Mouse (Mus musculus) embryonic facial prominence, embryonic 10.5 days (tissue): ENCODE data around the gene Scube1. TPM values are rescaled to one million over a fixed set of nuclear protein-coding genes. Genes with fewer than 3 reads are reported as not detected.

Experiments
- DNase-seq: peaks from one replicate; pipeline ENCODE4 v3.0.0-alpha.2; 2017; ENCODE audit warnings: low spot score
- H3K27ac ChIP-seq: fragments of 300-500 bp; sonication (generic); replicated peaks from 2 replicates; pipeline ENCODE4 v1.5.1; 2016; ENCODE audit warnings: mild to moderate bottlenecking
- H3K27me3 ChIP-seq: fragments of 300-500 bp; sonication (generic); replicated peaks from 2 replicates; pipeline ENCODE4 v1.6.1; 2016; ENCODE audit warnings: low read depth, mild to moderate bottlenecking; ENCODE audit not compliant: poor library complexity, severe bottlenecking
- H3K36me3 ChIP-seq: fragments of 300-500 bp; sonication (generic); replicated peaks from 2 replicates; pipeline ENCODE4 v1.6.1; 2016; ENCODE audit warnings: mild to moderate bottlenecking, moderate library complexity
- H3K4me1 ChIP-seq: fragments of 300-500 bp; sonication (generic); 2 replicates; pipeline ENCODE4 v1.6.1; 2016
- H3K4me3 ChIP-seq: fragments of 300-500 bp; sonication (generic); 2 replicates; pipeline ENCODE4 v1.5.1; 2016; ENCODE audit warnings: mild to moderate bottlenecking, moderate library complexity
- H3K9me3 ChIP-seq: fragments of 300-500 bp; sonication (generic); 2 replicates; pipeline ENCODE4 v1.6.1; 2016; ENCODE audit warnings: mild to moderate bottlenecking
- WGBS: fragments of 180-500 bp; shearing (Covaris S2); methylation state at CpG from one replicate; pipeline ENCODE4 v1.1.7; 2016; 5-methylcytosine and 5-hydroxymethylcytosine counted together
- polyA plus RNA-seq: library from polyadenylated mRNA; unstranded; fragments of >200 nt; fragmentation: Nextera tagmentation; extraction: Ambion mirVana; gene quantifications from 2 replicates; pipeline ENCODE4 v1.2.1, GENCODE M21; 2016

Gene Scube1
- polyA plus RNA-seq, 1 experiment from 2014 or later: 52.4 TPM

GRCm38 (mm10) chr15:83568544-83568943 lies 156.3 kb downstream of the Scube1 start:
- Histone ChIP-seq H3K27me3 (peaks cover 15% of the 10 kb centered on the region; the same call in 1 of the 2 replicates), H3K36me3 (peaks cover under 1% of the 10 kb centered on the region; the same call in 1 of the 2 replicates)
- WGBS: 94% methylated on average over 5 of the region's 5 CpGs

GRCm38 (mm10) chr15:83567728-83568127 lies 157.1 kb downstream of the Scube1 start:
- Histone ChIP-seq H3K9me3 (no peaks in the 10 kb centered on the region), H3K36me3 (no peaks in the 10 kb centered on the region), H3K27me3 (peaks cover 23% of the 10 kb centered on the region), H3K4me3 (no peak overlapping the region), H3K4me1 (peaks cover 19% of the 10 kb centered on the region), H3K27ac (no peak overlapping the region)
- no peak for DNase-seq
- WGBS: 90% methylated on average over 3 of the region's 3 CpGs

More at GRCm38 (mm10) chr15:83568544-83568943, 156.3 kb downstream of the Scube1 start:
- no peak for DNase-seq
- Histone ChIP-seq H3K4me1 (peaks cover 11% of the 10 kb centered on the region), H3K4me3 (no peak overlapping the region), H3K27ac (no peak overlapping the region), H3K9me3 (no peaks in the 10 kb centered on the region)

- Histone ChIP-seq H3K9me3 (no peaks in the 10 kb centered on the region), H3K27ac (no peak overlapping the region), H3K27me3 (peaks cover 33% of the 10 kb centered on the region), H3K4me1 (peaks cover 22% of the 10 kb centered on the region), H3K36me3 (no peaks in the 10 kb centered on the region), H3K4me3 (no peak overlapping the region)
- WGBS: 74% methylated on average over 5 of the region's 5 CpGs
- DNase-seq: no peak
These were observed 158.8 kb downstream of the Scube1 start for GRCm38 (mm10) chr15:83566006-83566405.

- peaks cover 33% of the 10 kb centered on the region for H3K27me3 ChIP-seq
- 89% methylated on average over 3 of the region's 3 CpGs for WGBS
- H3K4me3 ChIP-seq: no peak overlapping the region
- H3K36me3 ChIP-seq: no peaks in the 10 kb centered on the region
- no peaks in the 10 kb centered on the region for H3K9me3 ChIP-seq
- DNase-seq: no peak
- no peak overlapping the region for H3K27ac ChIP-seq
- peaks cover 22% of the 10 kb centered on the region for H3K4me1 ChIP-seq
These were observed 159.4 kb downstream of the Scube1 start for GRCm38 (mm10) chr15:83565434-83565833.

GRCm38 (mm10) chr15:83563857-83564651 lies 160.8 kb downstream of the Scube1 start:
- H3K27ac ChIP-seq: peak overlapping the region; percentile 78
- no peaks in the 10 kb centered on the region for H3K9me3 ChIP-seq
- H3K4me3 ChIP-seq: peak overlapping the region; percentile 62
- H3K27me3 ChIP-seq: peaks cover 33% of the 10 kb centered on the region
- WGBS: 3% methylated on average over 27 of the region's 27 CpGs
- H3K36me3 ChIP-seq: no peaks in the 10 kb centered on the region
- peak; percentile 64 for DNase-seq
- peaks cover 22% of the 10 kb centered on the region for H3K4me1 ChIP-seq

- Histone ChIP-seq H3K9me3 (no peaks in the 10 kb centered on the region), H3K4me1 (peaks cover 22% of the 10 kb centered on the region), H3K27ac (peak within 1 kb of the TSS; percentile 78), H3K27me3 (peaks cover 33% of the 10 kb centered on the region), H3K36me3 (no peaks in the 10 kb centered on the region), H3K4me3 (peak within 1 kb of the TSS; percentile 62)
- WGBS: 1% methylated on average over 28 of the region's 28 CpGs
- no peak for DNase-seq
These were observed 161.4 kb downstream of the Scube1 start, which contains the start of the genes Tspo and Mcat for GRCm38 (mm10) chr15:83563327-83563856. Tspo (plus strand) TSS chr15:83563592. Mcat (minus strand) TSS chr15:83563787.

GRCm38 (mm10) chr15:83562626-83563270 lies 162.1 kb downstream of the Scube1 start:
- Histone ChIP-seq H3K4me1 (peaks cover 22% of the 10 kb centered on the region), H3K27ac (no peak overlapping the region; the same call in 1 of the 2 replicates), H3K4me3 (peak overlapping the region; percentile 62), H3K9me3 (no peaks in the 10 kb centered on the region), H3K36me3 (no peaks in the 10 kb centered on the region), H3K27me3 (peaks cover 33% of the 10 kb centered on the region)
- 32% methylated on average over 15 of the region's 15 CpGs for WGBS
- DNase-seq: peak; percentile 59

GRCm38 (mm10) chr15:83560941-83561477 lies 163.8 kb downstream of the Scube1 start:
- peaks cover 23% of the 10 kb centered on the region for H3K4me1 ChIP-seq
- H3K27me3 ChIP-seq: peaks cover 29% of the 10 kb centered on the region
- no peaks in the 10 kb centered on the region for H3K36me3 ChIP-seq
- H3K4me3 ChIP-seq: no peak overlapping the region
- no peak for DNase-seq
- H3K27ac ChIP-seq: no peak overlapping the region
- no peaks in the 10 kb centered on the region for H3K9me3 ChIP-seq
- WGBS: 60% methylated on average over 5 of the region's 5 CpGs

GRCm38 (mm10) chr15:83555161-83555974 lies 169.5 kb downstream of the Scube1 start:
- Histone ChIP-seq H3K4me3 (peak overlapping the region; percentile 87), H3K36me3 (peaks cover 32% of the 10 kb centered on the region), H3K27ac (peak overlapping the region; percentile 94), H3K27me3 (no peaks in the 10 kb centered on the region), H3K9me3 (no peaks in the 10 kb centered on the region), H3K4me1 (peaks cover 14% of the 10 kb centered on the region)
- under 1% methylated on average over 74 of the region's 74 CpGs for WGBS
- peak; percentile 93 for DNase-seq
